Mouse (Mus musculus): ENCODE measurements at regions not wholly inside any gene's neighbourhood (a gene's known extent, or its start where the extent isn't known, plus 50 kb on each side); places are given as distances from the start of the nearest gene placed in this dataset.

DNA sequence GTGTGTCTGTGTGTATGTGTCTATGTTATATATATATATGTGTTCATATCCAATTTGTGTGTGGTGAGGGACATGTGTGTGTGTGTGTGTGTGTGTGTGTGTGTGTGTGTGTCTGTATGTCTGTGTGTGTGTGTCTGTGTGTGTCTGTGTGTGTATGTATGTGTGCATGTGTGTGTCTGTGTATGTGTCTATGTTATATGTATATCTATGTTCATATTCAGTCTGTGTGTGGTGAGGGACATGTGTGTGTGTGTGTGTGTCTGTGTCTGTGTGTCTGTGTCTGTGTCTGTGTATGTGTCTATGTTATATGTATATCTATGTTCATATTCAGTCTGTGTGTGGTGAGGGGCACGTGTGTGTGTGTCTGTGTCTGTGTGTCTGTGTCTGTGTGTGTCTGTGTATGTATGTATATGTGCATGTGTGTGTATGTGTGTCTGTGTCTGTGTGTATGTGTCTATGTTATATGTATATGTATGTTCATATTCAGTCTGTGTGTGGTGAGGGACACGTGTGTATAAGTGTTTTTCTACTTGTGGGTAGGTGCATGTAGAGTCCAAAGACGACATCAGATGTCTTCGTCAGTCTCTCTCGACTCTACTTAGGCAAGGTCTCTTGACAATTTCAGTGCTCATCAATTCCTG is 370.5 kb upstream of the Slc7a11 start:
- DNase-seq (ENCODE audit: low read depth, low spot score), result no peak

DNA sequence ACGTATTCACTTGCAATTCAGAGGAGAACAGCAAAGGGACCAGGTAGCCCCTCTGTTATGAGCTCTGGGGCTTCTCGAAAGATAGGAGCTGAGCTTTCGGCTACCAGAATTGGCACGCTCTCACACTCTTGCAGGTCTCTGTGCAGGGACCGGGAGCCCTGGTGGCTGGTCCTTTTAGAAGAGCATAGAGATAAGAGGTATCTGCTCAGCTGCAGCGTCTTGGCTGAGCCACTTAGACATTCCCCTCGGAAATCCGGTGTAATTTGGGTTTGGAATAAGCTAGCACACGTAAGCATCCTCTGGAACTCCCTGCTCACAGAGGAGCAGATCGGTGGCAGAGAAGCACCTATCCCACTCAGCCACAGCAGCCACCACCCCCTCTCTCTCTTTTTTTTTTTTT is 372.3 kb upstream of the Slc7a11 start:
- no peak for DNase-seq (ENCODE audit: low read depth, low spot score)

DNA sequence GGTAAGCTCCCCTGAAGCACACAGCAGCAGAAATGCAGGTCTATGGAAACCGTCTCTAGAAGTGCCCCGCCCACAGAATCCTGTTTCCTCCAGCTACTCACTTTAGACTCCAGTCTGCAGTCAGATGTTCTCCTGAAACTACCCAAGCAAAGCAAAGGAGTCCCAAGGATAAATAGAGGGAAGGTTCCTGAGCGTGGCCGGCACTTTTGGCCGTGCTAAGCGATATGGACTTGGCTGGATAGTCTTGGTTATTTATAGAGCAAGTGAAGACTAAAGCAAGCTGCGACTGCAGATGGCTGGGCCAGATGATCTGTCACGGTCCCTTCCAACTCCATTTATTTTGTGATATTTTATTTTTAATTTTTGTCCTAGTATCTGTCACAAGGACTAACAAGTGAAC is 373.1 kb upstream of the Slc7a11 start:
- DNase-seq (ENCODE audit: low read depth, low spot score), result no peak

DNA sequence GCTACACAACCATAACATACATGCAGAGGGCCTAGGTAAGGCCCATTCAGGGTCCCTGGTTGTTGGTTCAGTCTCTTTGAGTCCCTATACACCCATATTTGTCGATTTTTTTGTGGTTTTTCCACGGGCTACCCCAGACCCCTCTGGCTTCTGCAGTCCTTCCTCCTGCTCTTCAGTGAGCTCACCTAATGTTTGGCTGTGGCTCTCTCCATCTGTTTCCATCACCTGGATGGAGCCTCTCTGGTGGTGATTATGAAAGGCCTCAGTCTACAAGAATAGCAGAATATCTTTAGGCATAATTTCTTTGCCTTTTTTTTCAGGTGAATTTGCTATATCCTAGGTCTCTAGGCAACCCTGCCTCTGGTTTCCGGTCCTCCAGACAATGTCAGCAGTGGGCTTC is 373.9 kb upstream of the Slc7a11 start:
- no peak for DNase-seq (ENCODE audit: low read depth, low spot score)

DNA sequence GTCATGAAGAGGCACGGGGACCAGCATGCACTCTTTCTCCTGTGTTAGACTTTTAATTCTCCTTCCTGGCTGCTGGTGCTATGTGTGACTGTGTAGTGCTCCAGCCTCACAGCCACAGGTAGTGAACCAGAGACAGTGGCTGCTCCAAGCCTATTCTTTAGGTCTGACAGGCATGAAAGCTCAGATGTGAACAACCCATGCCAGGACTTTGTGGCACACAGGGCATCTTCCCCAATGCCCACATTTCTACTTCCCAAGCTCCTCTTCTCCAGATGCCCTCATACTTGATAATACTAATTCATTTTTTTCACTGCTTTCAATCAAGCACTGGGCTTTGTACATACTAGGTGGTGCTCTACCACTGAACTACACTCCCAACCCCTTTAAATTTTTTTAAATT is 377.4 kb upstream of the Slc7a11 start:
- no peak for DNase-seq (ENCODE audit: low read depth, low spot score)

DNA sequence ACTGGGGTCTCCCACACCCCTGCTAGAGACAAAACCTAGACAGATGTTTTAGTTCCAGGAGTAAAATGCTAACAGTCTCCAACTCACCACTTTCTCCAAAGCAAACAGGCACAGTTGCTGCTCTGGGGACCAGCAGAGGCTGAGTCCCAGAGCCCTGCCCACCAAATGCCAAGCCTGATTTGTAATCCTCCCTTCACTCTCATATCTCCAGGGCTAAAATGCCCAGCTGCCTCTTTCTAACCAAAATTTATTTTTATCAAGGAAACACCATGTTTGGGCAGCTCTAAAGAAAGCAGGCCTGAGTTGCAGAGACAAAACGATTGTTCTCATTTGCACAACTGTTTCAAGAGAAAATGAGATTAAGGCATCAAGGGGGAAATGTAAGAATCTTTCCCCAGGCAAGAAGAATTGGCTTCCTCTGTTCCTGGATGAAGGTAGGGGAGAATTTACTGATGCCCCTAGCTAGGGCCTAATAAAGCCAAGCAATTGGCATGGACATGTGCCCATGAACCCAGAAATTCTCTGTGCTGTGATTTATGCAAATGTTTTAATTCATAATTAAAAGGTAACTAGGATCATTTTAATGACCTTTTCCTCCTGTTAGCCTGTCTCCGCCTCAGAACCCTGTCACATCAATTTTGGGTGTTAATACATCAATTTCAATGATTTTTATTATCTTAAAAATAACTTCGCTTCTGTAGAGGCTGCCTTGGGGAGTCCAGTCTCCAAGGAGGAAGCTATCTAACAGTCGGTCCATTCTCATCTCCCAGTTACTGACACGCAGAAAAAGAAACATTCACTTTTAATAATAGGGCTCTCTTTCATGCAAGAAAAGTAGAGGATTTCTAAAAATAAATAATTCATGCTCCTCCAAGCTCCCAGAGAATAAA is 382.4 kb upstream of the Slc7a11 start:
- no peak for DNase-seq (ENCODE audit: low read depth, low spot score)

DNA sequence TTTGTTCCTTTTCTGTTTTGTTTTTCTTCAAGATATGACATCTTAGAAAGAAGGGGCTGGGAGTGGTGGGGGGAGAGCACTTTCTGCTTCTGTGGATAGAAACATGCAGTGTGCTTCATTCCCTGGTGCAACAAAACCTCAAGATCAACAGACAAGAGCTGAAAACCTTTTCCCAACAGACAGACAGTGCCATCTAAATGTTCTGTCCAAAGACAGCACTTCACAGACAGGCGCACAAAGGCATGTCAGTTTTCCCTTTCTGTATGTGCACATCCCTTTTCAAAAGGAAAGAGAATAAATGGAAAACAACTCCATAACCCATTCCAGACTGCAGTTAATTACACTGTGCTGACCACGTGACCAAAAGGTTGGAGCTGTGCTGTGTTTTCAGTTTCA is 383.0 kb upstream of the Slc7a11 start:
- DNase-seq (ENCODE audit: low read depth, low spot score), result no peak

DNA sequence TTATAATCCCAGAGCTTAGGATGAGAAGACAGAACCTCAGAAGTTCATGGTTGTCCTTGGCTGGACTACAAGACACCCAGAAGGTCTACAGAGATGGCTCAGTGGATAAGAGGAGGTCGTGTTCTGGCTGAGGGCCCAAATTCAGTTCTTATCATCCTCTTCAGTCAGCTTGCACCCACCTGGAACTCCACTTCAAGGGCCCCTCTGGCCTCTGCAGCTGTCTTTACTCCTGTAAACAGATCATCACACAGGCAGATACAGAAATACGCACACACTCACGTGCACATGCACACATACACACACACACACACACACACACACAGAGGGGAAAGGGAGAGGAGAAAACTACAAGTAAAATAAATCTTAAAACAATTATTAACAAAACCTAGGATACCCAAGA is 385.8 kb upstream of the Slc7a11 start:
- no peak for DNase-seq (ENCODE audit: low read depth, low spot score)

DNA sequence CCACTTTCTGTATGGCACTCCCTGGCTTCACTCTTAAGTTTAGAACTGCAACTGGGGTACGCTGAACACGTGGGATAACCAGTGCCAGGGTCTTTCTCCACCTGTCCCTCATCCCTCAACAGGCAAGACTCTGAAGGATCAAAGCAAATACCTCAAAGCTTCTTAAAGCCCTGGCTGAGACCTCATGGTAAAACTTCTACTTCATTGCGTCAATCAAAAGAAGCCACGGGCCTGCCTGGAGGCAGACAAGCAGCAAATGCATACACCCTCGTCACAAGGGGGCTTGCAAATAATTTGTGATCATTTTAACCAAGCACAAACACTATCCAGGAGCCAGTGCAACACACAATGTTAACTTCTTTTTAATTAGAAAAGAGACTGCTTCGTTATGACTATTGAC is 387.0 kb upstream of the Slc7a11 start:
- DNase-seq (ENCODE audit: low read depth, low spot score), result no peak

DNA sequence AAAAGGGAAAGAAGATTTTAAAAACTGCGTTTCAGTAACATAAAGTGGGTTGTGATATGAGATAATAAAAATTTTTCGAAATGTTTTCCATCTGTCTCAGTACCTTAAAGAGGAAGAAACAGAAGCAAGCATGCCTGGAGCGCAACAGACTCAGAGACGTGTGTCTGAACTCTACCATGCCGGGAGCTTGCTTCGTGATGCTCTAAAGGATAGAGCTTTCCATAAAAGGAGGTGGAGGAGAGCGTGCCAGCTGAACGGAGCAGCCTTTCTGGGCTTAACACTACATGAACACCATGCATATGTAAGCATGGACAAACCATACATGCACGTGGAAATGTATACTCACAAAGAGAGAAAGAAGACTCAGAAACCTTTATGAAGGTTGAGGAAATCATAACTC is 387.5 kb upstream of the Slc7a11 start:
- DNase-seq (ENCODE audit: low read depth, low spot score), result no peak

DNA sequence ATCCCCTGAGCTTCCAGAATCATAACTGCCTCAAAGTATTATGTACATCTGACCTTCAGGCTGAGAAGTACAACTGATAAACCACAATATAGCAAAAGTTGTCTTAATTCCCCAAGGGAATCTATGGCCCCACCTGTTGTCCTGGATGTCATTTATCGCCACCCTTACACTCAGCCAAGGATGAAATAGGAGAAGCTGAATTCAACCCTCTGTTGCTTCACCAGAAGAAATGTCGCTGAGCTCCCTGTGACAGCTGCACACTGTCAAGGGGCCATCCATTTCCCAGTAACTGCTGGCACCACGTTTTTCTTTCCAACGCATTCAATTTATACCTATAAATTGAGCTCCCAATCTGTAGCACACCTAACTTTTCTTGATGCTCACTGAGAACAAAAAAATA is 382.0 kb upstream of the Noct start:
- DNase-seq (ENCODE audit: low read depth, low spot score), result no peak

DNA sequence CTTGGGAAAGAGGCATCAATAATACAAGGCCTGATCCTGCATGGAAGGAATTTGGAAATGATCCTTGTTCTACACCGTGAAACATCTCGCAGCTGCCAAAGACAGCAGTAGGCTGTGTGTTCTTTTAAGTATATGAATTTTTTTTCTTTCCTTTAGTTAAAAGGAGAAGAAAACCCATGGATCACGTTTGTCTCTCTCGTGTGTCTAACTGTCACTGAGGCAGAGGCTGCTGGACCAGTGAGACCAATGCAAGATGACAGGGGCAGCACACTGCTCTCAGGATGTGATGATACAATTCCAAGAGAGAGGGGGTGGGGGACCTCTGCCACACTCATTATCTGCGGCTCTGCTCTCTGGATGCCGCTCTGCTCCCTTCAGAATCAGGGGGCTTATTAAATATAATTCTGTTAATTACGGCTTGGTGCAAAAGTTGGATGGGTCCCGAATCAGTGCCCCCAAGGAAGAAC is 379.4 kb upstream of the Noct start:
- DNase-seq (ENCODE audit: low read depth, low spot score), result no peak

DNA sequence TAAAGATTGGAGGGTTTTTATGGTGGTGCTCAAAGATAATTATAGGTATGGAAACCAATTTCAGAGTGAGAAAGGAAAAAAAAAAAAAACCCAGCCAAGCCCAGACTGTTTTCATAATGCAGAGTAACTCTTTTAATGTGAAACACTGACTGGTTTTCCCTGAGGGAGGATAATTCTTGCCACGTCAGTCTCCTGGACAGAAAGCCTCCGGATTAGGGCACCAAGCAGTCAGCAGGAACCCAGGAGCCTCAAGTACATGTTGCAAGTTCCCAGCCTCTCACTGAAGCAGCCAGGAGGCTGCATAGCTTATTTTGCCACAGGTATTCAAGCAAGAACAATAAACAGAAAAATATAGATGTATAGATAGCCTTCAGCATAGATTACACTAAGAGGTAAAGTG is 378.9 kb upstream of the Noct start:
- no peak for DNase-seq (ENCODE audit: low read depth, low spot score)

DNA sequence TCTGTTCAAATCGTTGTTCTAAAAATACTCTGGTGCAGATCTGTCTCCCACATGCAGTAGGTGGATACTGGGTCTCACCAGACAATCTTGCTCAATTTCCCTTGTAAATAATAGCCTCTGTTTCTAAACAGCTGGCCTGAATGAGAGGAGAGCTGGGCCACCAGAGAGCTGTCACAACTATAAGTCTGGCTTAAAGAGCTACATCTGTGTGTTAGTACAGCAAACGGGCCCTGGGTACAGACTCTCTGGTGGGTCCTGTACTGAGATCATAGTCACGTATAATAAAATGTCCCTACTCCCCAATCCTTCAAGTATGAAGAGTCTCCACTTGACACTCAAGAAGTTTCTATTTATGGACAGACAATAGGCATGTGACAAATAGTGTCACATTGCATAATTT is 375.7 kb upstream of the Noct start:
- no peak for DNase-seq (ENCODE audit: low read depth, low spot score)

DNA sequence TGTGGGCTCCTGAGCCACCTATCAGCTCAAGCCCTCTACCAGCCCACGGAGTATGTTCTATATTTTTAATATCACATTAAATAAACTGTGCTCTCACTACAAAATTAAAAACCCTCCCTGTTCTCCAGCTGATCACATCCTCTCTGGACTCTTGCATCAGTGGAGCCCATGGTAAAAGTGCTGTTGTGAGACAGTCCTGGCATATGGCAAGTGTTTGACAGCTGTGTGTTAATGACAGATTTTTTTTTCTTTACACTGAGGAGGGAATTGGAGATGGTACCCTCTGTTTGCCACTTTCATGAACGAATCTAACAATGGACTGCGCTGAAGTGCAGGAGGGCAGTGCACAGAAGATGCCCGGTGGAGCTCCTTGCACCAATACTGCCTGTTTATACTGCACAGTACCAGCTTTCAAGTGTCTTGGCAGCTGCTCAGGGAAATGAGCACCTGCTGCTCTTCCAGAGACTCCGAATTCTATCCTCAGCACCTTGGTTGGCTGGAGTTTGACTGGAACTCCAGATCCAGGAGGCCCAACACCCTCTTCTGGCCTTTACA is 373.1 kb upstream of the Noct start:
- no peak for DNase-seq (ENCODE audit: low read depth, low spot score)

DNA sequence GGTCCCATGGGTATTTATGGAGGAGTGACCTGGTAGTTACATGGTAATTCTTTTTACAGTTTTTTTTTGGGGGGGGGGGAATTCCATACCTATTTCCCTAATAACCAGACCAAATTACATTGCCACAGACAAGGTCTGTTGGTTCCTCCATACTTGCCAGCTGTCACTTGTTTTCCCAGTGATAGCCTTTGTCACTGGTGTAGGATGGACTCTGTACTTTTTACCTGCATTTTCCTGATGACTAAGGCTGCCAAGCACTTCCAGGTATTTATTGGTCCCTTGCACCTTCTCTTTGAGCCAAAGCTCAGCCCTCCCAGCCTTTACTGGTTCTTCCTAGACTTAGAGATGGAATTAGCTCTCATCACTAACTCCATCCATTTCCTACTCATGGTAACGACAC is 357.1 kb upstream of the Noct start:
- DNase-seq (ENCODE audit: low read depth, low spot score), result no peak

DNA sequence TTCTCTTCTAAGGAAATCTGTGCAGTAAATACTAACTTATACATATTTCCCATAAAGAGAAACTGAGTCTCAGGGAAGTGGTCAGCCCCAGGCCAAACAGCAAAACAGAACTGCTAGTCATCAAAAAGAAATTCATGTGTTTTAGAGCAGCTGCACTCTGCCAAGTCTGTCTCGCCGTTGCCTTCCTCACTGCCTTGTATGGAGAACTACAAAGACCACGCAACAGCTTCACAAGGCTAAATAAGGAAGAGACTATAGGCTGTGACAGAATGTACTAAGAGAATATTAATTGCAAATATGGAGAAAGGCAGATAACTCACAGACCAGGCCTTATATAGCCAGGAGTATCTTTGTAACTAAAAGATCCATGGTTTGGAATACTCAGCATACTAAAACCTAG is 355.0 kb upstream of the Noct start:
- no peak for DNase-seq (ENCODE audit: low read depth, low spot score)

DNA sequence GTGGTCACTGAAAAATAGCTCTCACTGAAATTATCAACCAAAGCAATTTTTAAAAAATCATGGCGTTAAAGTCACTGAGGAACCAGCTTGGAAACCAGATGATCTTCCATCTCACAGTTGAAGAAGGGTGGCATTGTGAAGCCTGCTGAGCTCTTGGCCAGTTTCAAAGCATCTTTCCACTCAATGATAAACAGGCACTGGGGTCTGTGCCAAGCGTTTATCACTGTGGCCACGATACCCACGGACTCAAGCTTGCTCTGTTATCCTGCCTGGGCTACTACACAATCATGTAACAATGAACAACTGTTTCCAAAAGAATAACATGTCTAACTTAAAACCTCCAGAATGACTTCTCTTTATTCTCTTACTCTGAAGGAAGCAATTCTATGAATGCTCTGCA is 345.2 kb upstream of the Noct start:
- no peak for DNase-seq (ENCODE audit: low read depth, low spot score)

DNA sequence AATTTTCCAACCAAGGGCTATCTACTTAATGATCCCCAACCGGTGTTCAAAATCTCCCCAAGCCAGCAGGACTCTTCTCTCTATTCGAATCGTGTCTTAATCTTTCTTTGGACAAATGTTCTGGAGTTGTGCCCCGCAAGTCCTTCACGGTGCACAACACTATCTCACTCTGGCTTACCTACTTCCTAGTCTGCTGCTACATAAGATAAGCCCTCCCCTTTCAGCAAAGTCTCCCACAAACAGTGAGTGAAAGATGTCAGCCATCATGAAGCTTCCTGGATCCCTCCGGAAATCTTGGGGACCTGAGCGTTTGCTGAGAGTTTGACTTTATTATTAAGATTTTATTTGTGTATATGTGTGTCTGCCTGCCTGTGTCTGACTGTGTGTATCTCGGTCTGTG is 344.7 kb upstream of the Noct start:
- no peak for DNase-seq (ENCODE audit: low read depth, low spot score)

DNA sequence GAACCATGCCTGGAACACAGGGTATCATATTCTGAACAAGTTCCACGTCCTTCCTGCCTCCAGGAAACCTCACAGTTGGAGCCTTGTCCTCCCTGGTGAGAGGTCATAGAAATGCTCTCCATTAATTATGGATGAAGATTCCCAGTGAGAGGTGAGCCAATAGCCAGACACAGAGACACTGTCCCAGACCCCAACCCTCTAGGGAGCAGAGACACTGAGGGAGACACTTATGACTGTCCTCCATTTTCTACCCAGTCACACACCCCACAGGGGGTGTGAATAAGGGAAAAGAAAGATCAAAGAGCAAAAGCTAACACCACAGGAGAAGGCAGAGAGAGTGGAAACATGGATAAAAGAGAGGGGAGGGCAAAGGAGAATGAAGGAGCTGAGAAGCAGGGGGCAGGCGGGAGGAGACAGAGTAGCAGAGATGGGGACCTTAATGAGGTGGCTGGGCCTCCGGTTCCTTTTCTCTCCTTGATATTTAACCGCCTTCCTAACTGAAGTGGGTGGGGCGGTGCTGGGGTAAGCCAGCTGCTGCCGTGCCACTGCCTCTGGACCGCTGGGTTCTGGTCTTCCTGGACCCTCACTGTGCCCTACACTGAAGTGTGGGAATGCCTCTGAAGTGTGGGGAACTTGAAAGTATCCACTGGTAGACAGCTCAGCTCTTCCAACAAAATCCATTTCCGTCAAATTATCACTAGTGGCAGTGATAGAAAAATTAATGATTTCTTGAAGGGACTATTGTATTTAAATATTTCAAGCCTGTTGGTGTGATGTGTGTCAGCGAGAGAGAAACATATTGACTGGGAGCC is 342.6 kb upstream of the Noct start:
- no peak for DNase-seq (ENCODE audit: low read depth, low spot score)

DNA sequence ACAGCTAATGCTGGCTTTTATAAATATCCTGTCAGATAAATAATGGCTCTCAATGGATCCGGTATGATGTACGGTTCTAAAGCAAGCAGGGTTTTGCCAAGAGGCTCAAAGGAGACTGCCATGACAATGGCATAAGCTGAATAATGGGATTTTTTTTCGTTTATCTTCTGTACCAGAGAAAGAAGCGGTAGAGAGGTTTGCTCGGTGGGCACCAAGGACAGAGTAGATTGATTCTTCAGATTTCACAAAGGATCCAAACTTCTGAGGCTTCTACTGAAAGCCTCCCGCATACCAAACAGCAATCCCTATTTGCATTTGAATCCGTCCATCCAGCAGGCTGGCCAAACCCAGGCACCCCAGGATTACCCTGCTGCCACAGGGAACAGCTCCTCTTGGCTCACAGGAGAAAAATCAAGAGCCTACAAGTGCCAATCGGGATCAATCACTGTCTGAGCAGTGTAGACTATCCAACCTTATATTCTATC is 342.0 kb upstream of the Noct start:
- DNase-seq (ENCODE audit: low read depth, low spot score), result no peak

DNA sequence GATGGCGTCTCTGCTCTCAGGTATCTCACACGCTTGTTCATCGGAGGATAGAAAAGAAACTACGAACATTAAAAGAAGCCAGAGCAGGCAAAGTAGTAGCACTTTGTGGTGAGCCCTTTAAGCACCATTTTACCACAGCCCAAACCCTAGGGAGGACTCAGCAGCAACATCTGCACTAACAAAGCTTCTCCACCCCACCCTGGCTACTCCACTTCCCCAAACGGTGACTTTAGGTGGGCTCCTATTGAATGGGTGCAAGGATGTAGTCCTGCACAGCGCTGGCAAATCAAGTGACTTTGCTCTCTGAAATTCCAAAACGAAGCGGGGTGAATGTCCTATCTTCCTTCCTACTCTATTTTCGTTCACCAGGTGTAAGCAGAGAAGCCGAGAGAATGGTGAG is 337.9 kb upstream of the Noct start:
- no peak for DNase-seq (ENCODE audit: low read depth, low spot score)
